Mouse (Mus musculus) CD4-positive, CD25-positive, alpha-beta regulatory T cell, adult 2 months (primary cell): ENCODE data around the gene Xbp1.
A peak's percentile ranks its signal among the peaks of the same experiment; 100 is the strongest.
"Not testable (repeated sequence)": the region's sequence is repeated elsewhere in the genome, so short reads cannot be mapped to it uniquely, and the experiment has no call there.

Source experiments
- DNase-seq: peaks from one replicate; pipeline ENCODE4 v3.0.0-alpha.2; 2012; ENCODE audit warnings: low read depth, low spot score

The Xbp1 gene

GRCm38 (mm10) chr11:5502351-5503051 lies 18.0 kb upstream of the Xbp1 start:
- no peak for DNase-seq

- DNase-seq: peak; percentile 62
Observed at GRCm38 (mm10) chr11:5505856-5506575, 14.4 kb upstream of the Xbp1 start.

- no peak for DNase-seq
Observed at GRCm38 (mm10) chr11:5509215-5510098, 11.0 kb upstream of the Xbp1 start.

GRCm38 (mm10) chr11:5510099-5510391 lies 10.4 kb upstream of the Xbp1 start:
- DNase-seq: no peak

GRCm38 (mm10) chr11:5510686-5511085 lies 9.8 kb upstream of the Xbp1 start:
- DNase-seq: not testable (repeated sequence)

GRCm38 (mm10) chr11:5512099-5512725 lies 8.2 kb upstream of the Xbp1 start:
- no peak for DNase-seq

GRCm38 (mm10) chr11:5512961-5513360 lies 7.5 kb upstream of the Xbp1 start:
- DNase-seq: no peak

GRCm38 (mm10) chr11:5514091-5514490 lies 6.4 kb upstream of the Xbp1 start:
- DNase-seq: no peak

- no peak for DNase-seq
Observed at GRCm38 (mm10) chr11:5515196-5515595, 5.3 kb upstream of the Xbp1 start.

- no peak for DNase-seq
Observed at GRCm38 (mm10) chr11:5515655-5516054, 4.8 kb upstream of the Xbp1 start.

- DNase-seq: no peak
Observed at GRCm38 (mm10) chr11:5516151-5516550, 4.3 kb upstream of the Xbp1 start.

- DNase-seq: no peak
Observed at GRCm38 (mm10) chr11:5516617-5517016, 3.8 kb upstream of the Xbp1 start.

GRCm38 (mm10) chr11:5517346-5517745 lies 3.1 kb upstream of the Xbp1 start:
- no peak for DNase-seq

- DNase-seq: no peak
Observed at GRCm38 (mm10) chr11:5519681-5520080, 778 bp upstream of the Xbp1 start.

- DNase-seq: no peak
Observed at GRCm38 (mm10) chr11:5521266-5521515, 732 bp downstream of the Xbp1 start.

GRCm38 (mm10) chr11:5521516-5522291 lies 1.2 kb downstream of the Xbp1 start:
- peak; percentile 81 for DNase-seq

GRCm38 (mm10) chr11:5522798-5523415 lies 2.4 kb downstream of the Xbp1 start:
- no peak for DNase-seq

GRCm38 (mm10) chr11:5525418-5525817 lies 5.0 kb downstream of the Xbp1 start:
- no peak for DNase-seq

GRCm38 (mm10) chr11:5526573-5527439 lies 6.3 kb downstream of the Xbp1 start:
- DNase-seq: no peak
